Mouse (Mus musculus): ENCODE measurements around the gene Spc24.
"Not testable (repeated sequence)": the region's sequence is repeated elsewhere in the genome, so short reads cannot be mapped to it uniquely, and the experiment has no call there.

The Spc24 gene

GRCm38 (mm10) chr9:21760155-21761088, at the start of gene Spc24:
Spc24 (minus strand) TSS chr9:21760303.
- in situ Hi-C loops (cut with MboI, MseI) = no loop called here

DNA sequence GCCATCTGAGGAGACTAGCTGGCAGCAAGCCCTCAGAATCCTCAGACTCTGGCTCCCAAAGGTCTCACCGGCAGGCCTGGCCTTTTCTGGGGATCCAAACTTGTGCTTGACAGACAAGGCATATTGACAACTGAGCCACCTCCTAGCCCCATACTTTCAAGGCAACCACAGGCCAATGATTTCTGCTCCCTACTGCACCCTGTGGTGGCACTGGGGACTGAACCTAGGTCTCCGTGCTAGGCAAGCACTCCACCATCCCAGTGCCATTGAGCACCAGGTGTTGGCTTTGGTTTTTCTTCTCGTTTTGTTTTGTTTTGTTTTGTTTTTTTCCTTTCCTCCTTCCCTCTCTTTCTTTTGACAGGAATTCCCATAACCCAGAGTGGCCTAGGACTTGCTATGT, 48.5 kb upstream of the Spc24 start:
- in situ Hi-C loops (cut with MboI, MseI) = no loop called here

- in situ Hi-C loops (cut with MboI, MseI) = no loop called here
Measured at GRCm38 (mm10) chr9:21806976-21807375, 46.9 kb upstream of the Spc24 start.

DNA sequence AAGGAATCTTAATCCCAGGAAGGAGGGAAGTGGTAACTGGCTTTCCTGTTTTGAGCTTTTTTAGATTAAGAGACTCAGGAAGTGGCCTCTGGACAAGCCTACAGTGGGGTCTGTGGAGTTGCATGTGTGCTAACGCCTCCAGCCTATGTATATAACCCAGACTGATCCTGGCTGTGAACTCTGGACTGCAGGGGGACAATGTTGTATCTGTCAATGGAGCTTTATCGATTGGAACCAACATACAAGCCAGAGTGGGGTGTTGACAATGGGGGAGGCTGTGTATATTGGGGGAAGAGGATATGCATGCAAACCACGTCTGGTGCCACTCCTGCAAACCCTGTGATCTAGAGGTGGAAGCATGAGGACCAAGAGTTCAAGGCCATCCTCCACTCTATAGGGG, 46.3 kb upstream of the Spc24 start:
- in situ Hi-C loops (cut with MboI, MseI) = no loop called here

- in situ Hi-C loops (cut with MboI, MseI) = no loop called here
Measured at GRCm38 (mm10) chr9:21803986-21804644, 44.0 kb upstream of the Spc24 start.

DNA sequence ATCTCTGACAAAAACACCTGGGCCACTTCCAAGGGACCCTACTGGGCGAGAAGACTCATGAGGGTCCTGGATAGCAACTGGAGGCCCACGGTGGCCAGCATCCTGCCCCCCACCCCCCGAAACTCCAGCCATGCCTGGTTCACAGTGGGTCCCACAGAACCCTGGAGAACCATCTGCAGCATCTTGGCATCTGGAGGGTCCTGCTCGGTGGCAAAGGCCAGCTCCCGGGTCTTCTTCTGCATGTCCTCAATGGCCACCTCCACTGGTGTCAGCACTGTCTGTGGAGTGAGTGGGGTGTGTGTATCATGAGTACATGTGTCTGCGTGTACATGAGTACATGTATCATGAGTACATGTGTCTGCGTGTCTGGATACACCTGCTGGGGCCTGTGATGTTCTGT, 41.5 kb upstream of the Spc24 start:
- in situ Hi-C loops (cut with MboI, MseI) = no loop called here

- in situ Hi-C loops (cut with MboI, MseI) = no loop called here
Measured at GRCm38 (mm10) chr9:21801121-21801520, 41.0 kb upstream of the Spc24 start.

- in situ Hi-C loops (cut with MboI, MseI) = no loop called here
Measured at GRCm38 (mm10) chr9:21799010-21799350, 38.9 kb upstream of the Spc24 start.

GRCm38 (mm10) chr9:21798345-21799009, 38.4 kb upstream of the Spc24 start, which contains the start of gene Kank2:
Kank2 (minus strand) TSS chr9:21798744.
- in situ Hi-C loops (cut with MboI, MseI) = no loop called here

- in situ Hi-C loops (cut with MboI, MseI) = no loop called here
Measured at GRCm38 (mm10) chr9:21797921-21798344, 37.8 kb upstream of the Spc24 start.

GRCm38 (mm10) chr9:21796919-21797318, 36.8 kb upstream of the Spc24 start:
- in situ Hi-C loops (cut with MboI, MseI) = no loop called here

DNA sequence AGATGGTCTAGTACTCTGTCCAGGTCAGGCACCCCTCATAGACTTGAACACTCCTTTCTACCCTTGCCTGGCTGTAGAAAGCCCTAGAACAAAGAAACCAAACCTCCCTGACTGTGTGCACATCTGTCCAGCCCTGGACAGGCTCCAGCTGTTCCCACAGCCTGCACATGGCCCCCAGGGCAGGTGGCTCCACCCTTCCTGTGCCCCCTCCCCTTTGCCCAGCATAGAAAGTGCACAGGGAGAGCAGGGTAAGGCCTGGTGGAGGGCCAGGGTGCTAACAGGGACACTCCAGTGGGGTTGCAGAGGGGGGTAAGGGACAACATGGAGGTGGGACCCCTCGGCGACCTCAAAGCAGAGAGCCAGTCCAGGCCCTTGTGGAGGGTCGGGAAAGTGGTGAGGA, 36.2 kb upstream of the Spc24 start:
- in situ Hi-C loops (cut with MboI, MseI) = no loop called here

DNA sequence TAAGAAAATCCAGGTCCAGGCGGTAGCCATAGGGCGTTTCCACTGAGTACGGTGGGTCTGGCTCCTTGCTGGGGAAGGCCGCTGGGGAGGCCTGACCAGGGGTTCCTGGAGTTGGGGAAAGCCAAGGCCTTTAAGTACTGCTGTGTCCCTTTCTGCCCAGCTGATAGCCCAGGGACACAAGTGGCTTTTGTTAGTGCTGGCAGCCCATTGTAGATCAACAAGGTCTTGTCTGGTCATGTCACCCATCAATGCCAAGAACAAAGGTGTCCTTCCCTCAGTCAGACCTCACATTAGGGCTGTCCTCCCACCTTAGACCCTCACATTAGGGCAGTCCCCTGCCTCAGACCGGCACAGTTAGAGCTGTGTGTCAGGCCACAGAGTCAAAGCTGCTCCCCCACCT, 35.5 kb upstream of the Spc24 start:
- in situ Hi-C loops (cut with MboI, MseI) = no loop called here

DNA sequence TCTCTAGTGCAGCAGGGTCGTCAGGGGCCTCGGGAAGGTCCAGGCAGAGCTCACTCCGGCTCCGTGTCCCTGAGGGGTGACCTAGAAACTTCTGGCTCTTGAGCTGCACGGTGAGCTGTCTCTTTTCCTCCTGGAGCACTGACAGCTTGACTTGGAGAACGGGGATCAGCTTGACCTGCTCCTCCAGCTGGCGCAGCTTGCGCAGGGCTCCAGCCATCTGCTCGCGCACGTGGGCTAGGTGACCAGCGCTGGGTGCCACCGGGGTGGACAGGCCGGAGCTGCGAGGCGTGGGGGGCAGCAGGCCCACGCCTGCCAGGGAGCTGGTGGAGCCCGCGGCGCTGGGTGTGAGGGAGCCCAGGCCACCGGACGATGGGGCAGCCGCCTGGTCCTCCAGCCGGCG, 34.8 kb upstream of the Spc24 start:
- in situ Hi-C loops (cut with MboI, MseI) = no loop called here

GRCm38 (mm10) chr9:21794344-21794834, 34.3 kb upstream of the Spc24 start:
- in situ Hi-C loops (cut with MboI, MseI) = no loop called here

DNA sequence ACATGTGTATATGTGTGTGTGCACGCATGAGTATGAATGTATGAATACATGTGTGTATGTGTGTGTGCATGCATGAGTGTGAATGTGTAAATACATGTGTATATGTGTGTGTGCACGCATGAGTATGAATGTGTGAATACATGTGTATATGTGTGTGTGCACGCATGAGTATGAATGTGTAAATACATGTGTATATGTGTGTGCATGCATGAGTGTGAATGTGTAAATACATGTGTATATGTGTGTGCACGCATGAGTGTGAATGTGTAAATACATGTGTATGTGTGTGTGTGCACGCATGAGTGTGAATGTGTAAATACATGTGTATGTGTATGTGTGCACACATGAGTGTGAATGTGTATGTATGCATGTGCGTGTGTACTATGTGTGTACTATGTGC, 33.4 kb upstream of the Spc24 start:
- in situ Hi-C loops (cut with MboI, MseI) = not testable (repeated sequence)

- in situ Hi-C loops (cut with MboI, MseI) = no loop called here
Measured at GRCm38 (mm10) chr9:21792644-21793043, 32.5 kb upstream of the Spc24 start.

- in situ Hi-C loops (cut with MboI, MseI) = no loop called here
Measured at GRCm38 (mm10) chr9:21791861-21792260, 31.8 kb upstream of the Spc24 start.

GRCm38 (mm10) chr9:21788234-21788633, 28.1 kb upstream of the Spc24 start:
- in situ Hi-C loops (cut with MboI, MseI) = no loop called here

DNA sequence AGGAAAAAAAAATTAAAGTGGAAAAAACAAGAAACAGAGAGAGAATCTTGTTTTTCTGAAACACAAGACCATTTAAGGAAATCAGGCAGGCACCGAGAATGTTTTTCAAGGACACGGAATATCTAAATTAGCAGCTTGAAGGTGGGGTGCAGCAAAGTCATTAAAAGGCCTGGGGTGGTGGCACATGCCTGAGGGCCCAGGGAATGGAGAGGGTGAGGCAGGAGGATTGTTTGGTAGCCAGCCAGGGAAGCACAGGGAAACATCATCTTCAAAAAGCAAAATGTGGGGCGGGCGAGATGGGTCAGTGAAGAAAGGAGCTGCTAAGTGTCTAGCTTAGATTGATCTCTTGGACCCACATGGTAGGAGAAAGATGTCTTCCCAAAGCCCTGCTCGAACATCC, 27.6 kb upstream of the Spc24 start:
- in situ Hi-C loops (cut with MboI, MseI) = no loop called here

GRCm38 (mm10) chr9:21786906-21787305, 26.8 kb upstream of the Spc24 start:
- in situ Hi-C loops (cut with MboI, MseI) = no loop called here

DNA sequence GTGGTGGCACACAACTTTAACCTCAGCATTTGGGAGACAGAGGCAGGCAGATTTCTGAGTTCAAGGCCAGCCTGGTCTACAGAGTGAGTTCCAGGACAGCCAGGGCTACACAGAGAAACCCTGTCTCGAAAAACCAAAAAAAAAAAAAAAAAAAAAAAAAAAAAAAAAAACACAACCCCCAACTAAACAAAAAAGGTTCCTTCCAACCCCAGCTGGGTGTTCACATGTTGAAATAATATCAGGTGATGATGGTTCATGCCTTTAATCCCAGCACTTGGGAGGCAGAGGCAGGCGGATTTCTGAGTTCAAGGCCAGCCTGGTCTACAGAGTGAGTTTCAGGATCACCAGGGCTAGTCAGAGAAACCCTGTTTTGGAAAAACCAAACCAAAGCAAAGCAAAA, 26.2 kb upstream of the Spc24 start:
- in situ Hi-C loops (cut with MboI, MseI) = not testable (repeated sequence)

All from T-helper 17 cell (primary cell).